Mouse (Mus musculus): ENCODE data around the gene Stx2. TPM values are rescaled to one million over a fixed set of nuclear protein-coding genes. Genes with fewer than 3 reads are reported as not detected.
A peak's percentile ranks its signal among the peaks of the same experiment; 100 is the strongest.
"Not testable (repeated sequence)": the region's sequence is repeated elsewhere in the genome, so short reads cannot be mapped to it uniquely, and the experiment has no call there.

Stx2 gene
- polyA plus RNA-seq, 1 experiment from 2014 or later = 18.0 TPM

DNA sequence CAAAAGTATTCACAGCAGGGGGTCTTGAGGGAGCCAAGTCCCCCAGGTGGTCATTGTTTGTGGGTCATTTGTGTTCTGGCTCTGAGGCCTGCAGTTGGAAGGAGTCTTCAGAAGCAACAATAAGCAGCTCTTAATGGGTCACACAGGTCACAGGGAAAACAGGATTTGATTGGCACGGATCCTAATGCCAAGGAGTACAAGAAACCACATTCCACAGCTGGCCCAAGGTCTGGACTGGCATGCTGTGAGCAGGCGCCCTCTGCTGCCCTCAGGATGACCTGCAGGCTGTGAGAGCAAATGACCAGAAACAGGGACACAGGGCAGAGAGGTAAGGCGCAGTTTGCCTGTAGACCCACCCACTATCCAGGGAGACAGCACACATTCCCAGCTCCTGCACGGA is 32.1 kb downstream of the Stx2 start:
- Histone ChIP-seq H3K9ac (replicated peaks; ENCODE audit: low read depth, low read length) (no peak overlapping the region), H3K9me3 (ENCODE audit: control insufficient read depth, low read length) (no peaks in the 10 kb centered on the region), H3K36me3 (ENCODE audit: control insufficient read depth, insufficient read depth) (no peaks in the 10 kb centered on the region), H3K4me1 (replicated peaks; ENCODE audit: control insufficient read depth, insufficient read depth, low read length) (no peaks in the 10 kb centered on the region), H3K27ac (ENCODE audit: low read length) (no peak overlapping the region), H3K4me3 (replicated peaks; ENCODE audit: low read length) (no peak overlapping the region), H3K27me3 (replicated peaks; ENCODE audit: control insufficient read depth, insufficient read depth, low read length) (no peaks in the 10 kb centered on the region), H3K4me2 (ENCODE audit: low read length) (no peak overlapping the region)
- 10% methylated on average over 4 of the region's 4 CpGs for WGBS
- ATAC-seq = no peak

DNA sequence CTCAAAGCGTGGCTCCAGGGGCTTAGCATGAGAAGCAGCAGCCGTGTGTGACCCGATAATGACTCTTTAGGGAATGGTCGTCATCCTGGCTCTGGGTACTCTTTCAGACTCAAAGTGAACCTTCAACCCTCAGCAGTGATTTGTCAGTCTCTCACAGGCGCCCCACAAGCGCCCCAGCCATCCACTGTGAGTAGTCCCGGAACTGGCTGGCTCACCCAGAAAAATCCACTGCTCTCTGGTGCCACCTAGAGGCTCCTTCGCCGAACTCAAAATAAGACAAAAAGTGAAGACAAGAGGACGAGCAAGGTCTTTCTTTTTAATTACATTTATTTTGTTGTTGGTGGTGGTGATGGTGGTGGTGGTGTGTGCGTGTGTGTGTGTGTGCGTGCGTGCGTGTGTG is 37.1 kb downstream of the Stx2 start:
- WGBS = 17% methylated on average over 14 of the region's 14 CpGs
- H3K4me1 ChIP-seq (replicated peaks; ENCODE audit: control insufficient read depth, insufficient read depth, low read length) = no peaks in the 10 kb centered on the region
- H3K27ac ChIP-seq (ENCODE audit: low read length) = no peak overlapping the region
- no peaks in the 10 kb centered on the region for H3K27me3 ChIP-seq (replicated peaks; ENCODE audit: control insufficient read depth, insufficient read depth, low read length)
- no peak for ATAC-seq
- no peaks in the 10 kb centered on the region for H3K9me3 ChIP-seq (ENCODE audit: control insufficient read depth, low read length)
- no peak overlapping the region for H3K4me3 ChIP-seq (replicated peaks; ENCODE audit: low read length)
- no peak overlapping the region for H3K9ac ChIP-seq (replicated peaks; ENCODE audit: low read depth, low read length)
- H3K4me2 ChIP-seq (ENCODE audit: low read length) = peak overlapping the region; percentile 30
- H3K36me3 ChIP-seq (ENCODE audit: control insufficient read depth, insufficient read depth) = no peaks in the 10 kb centered on the region

DNA sequence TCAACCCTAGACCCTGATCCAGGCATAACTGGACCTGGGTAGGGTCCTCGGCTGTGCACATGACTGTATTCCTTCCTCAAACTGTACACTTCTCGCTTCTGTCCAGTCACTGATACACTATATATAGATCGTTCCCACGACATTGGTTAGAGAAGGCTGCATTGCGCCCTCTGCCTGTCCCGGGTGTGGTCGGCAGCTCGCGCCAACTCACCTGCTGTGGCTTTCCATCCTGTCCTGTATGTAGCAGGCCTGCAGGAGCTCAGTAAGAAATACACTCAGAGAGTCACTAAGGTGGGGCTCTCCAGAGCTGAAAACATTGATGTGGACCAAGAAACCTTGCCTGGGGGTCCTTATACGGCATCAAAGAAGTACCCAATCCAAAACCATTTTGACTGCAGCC is 37.5 kb downstream of the Stx2 start:
- H3K9ac ChIP-seq (replicated peaks; ENCODE audit: low read depth, low read length) = no peak overlapping the region
- H3K36me3 ChIP-seq (ENCODE audit: control insufficient read depth, insufficient read depth) = no peaks in the 10 kb centered on the region
- WGBS = 65% methylated on average over 10 of the region's 10 CpGs
- no peak overlapping the region for H3K27ac ChIP-seq (ENCODE audit: low read length)
- ATAC-seq = no peak
- no peaks in the 10 kb centered on the region for H3K9me3 ChIP-seq (ENCODE audit: control insufficient read depth, low read length)
- H3K27me3 ChIP-seq (replicated peaks; ENCODE audit: control insufficient read depth, insufficient read depth, low read length) = no peaks in the 10 kb centered on the region
- no peaks in the 10 kb centered on the region for H3K4me1 ChIP-seq (replicated peaks; ENCODE audit: control insufficient read depth, insufficient read depth, low read length)
- H3K4me2 ChIP-seq (ENCODE audit: low read length) = peak overlapping the region; percentile 30
- H3K4me3 ChIP-seq (replicated peaks; ENCODE audit: low read length) = no peak overlapping the region

DNA sequence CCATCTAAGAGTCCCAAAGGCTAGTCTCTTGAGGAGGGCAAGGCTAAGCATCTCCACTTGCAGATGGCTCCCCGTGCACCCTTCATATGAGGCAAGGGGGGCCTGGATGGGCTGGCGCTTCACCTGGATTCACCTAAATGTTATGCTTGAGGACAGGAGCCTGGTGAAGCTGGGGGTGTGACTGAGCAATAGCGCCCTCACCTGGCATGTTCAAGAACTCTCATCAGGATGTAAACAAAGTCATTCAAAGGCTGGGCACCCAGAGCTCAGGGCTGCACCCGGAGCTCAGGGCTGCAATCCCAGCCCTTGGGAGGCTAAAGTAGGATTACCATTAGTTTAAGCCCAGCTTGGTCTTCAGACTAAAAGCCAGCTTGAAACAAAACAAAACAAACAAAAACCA is 44.0 kb downstream of the Stx2 start:
- Histone ChIP-seq H3K9ac (replicated peaks; ENCODE audit: low read depth, low read length) (no peak overlapping the region), H3K27me3 (replicated peaks; ENCODE audit: control insufficient read depth, insufficient read depth, low read length) (no peaks in the 10 kb centered on the region), H3K9me3 (ENCODE audit: control insufficient read depth, low read length) (peaks cover 9% of the 10 kb centered on the region), H3K27ac (ENCODE audit: low read length) (no peak overlapping the region), H3K4me3 (replicated peaks; ENCODE audit: low read length) (no peak overlapping the region), H3K4me2 (ENCODE audit: low read length) (no peak overlapping the region), H3K4me1 (replicated peaks; ENCODE audit: control insufficient read depth, insufficient read depth, low read length) (no peaks in the 10 kb centered on the region), H3K36me3 (ENCODE audit: control insufficient read depth, insufficient read depth) (no peaks in the 10 kb centered on the region)
- WGBS = 51% methylated on average over 4 of the region's 4 CpGs
- ATAC-seq = no peak

DNA sequence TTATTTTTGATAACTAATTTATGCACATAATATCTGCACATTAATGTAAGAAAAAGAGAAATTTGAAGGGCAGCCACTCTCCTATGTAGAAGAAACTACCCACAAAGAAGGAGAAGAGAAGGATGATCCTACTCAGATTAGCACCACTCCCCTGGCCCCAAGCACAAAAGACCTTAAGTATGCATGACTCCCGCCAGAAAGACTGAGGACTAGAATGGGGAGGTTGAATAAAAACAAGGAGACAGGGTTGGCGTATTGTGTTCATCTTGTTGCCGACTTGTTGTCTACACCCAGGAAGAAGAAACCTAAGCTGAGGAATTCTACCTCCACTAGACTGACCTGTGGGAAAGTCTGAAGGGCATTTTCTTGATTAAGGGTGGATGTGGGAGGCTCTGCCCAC is 49.5 kb downstream of the Stx2 start:
- Histone ChIP-seq H3K36me3 (ENCODE audit: control insufficient read depth, insufficient read depth) (no peaks in the 10 kb centered on the region), H3K4me3 (replicated peaks; ENCODE audit: low read length) (no peak overlapping the region), H3K27me3 (replicated peaks; ENCODE audit: control insufficient read depth, insufficient read depth, low read length) (no peaks in the 10 kb centered on the region), H3K4me2 (ENCODE audit: low read length) (no peak overlapping the region), H3K9ac (replicated peaks; ENCODE audit: low read depth, low read length) (no peak overlapping the region), H3K27ac (ENCODE audit: low read length) (no peak overlapping the region), H3K9me3 (ENCODE audit: control insufficient read depth, low read length) (peaks cover 9% of the 10 kb centered on the region), H3K4me1 (replicated peaks; ENCODE audit: control insufficient read depth, insufficient read depth, low read length) (no peaks in the 10 kb centered on the region)
- WGBS = 80% methylated on average over 3 of the region's 3 CpGs
- ATAC-seq = no peak

DNA sequence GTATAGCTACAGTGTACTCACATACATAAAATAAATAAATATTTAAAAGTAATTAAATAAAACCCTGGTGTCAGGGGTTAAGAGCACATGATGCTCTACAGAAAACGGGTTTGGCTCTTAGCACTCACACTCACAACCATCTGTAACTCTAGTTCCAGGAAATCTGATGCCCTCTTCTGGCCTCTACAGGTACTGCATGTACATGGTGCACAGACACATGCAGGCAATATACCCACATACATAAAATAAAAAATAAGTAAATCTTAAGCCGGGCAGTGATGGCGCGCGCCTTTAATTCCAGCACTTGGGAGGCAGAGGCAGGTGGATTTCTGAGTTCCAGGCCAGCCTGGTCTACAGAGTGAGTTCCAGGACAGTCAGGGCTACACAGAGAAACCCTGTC is 54.0 kb downstream of the Stx2 start:
- H3K4me2 ChIP-seq (ENCODE audit: low read length); H3K4me3 ChIP-seq (replicated peaks; ENCODE audit: low read length); ATAC-seq; H3K36me3 ChIP-seq (ENCODE audit: control insufficient read depth, insufficient read depth); H3K9ac ChIP-seq (replicated peaks; ENCODE audit: low read depth, low read length); H3K27me3 ChIP-seq (replicated peaks; ENCODE audit: control insufficient read depth, insufficient read depth, low read length); H3K27ac ChIP-seq (ENCODE audit: low read length); H3K9me3 ChIP-seq (ENCODE audit: control insufficient read depth, low read length): not testable (repeated sequence)
- WGBS = 92% methylated on average over 5 of the region's 5 CpGs
- peaks cover 12% of the 10 kb centered on the region for H3K4me1 ChIP-seq (replicated peaks; ENCODE audit: control insufficient read depth, insufficient read depth, low read length)

DNA sequence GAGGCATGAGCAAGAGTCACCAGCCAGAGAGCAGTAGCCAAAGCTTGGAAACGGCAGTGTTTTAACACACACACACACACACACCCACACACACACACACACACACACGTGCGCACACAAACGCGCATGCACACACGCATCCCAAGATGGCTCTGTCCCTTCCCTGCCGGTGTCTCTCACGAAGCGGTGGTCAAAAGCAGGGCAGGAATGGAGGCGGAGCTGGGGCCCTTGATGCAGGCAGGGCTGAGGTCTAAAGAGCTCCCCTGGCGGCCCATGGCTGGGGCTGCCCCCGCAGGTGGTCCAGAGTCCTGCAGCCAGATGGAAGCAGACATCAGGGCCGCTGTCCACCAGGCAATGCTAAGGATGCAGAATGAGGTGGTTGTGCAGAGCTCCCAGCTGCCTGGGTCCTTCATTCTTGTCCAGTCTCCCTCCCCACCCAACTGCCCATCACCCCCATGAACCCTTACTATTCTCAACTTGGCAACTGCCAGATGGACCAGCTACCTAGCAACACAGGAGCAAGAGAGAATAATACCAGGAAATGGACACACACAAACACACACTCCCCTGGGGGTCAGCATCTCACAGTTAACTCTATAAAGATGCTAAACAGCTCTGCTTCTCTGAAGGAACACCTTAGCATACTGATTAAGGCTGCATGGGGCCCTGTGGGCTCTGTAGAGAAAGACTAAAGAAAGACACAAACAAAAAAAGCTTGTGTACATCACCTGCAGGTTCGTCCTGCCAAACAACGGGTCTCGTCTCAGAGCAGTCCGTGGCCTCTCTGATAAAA is 54.9 kb downstream of the Stx2 start, which contains the start of gene Rimbp2:
TSS of gene Rimbp2 (minus strand) at position 209 of the 793 bp plus-strand sequence.
- H3K27ac ChIP-seq (ENCODE audit: low read length) = peak within 1 kb of the TSS; percentile 76
- no peaks in the 10 kb centered on the region for H3K27me3 ChIP-seq (replicated peaks; ENCODE audit: control insufficient read depth, insufficient read depth, low read length)
- WGBS = 6% methylated on average over 16 of the region's 17 CpGs
- H3K36me3 ChIP-seq (ENCODE audit: control insufficient read depth, insufficient read depth) = no peaks in the 10 kb centered on the region
- H3K4me3 ChIP-seq (replicated peaks; ENCODE audit: low read length) = peak within 1 kb of the TSS; percentile 47
- peak within 1 kb of the TSS; percentile 74 for H3K4me2 ChIP-seq (ENCODE audit: low read length)
- peak within 1 kb of the TSS; percentile 68 for H3K9ac ChIP-seq (replicated peaks; ENCODE audit: low read depth, low read length)
- peaks cover 12% of the 10 kb centered on the region for H3K4me1 ChIP-seq (replicated peaks; ENCODE audit: control insufficient read depth, insufficient read depth, low read length)
- peak; percentile 57 for ATAC-seq
- H3K9me3 ChIP-seq (ENCODE audit: control insufficient read depth, low read length) = no peaks in the 10 kb centered on the region; the same call in 1 of the 2 replicates

DNA sequence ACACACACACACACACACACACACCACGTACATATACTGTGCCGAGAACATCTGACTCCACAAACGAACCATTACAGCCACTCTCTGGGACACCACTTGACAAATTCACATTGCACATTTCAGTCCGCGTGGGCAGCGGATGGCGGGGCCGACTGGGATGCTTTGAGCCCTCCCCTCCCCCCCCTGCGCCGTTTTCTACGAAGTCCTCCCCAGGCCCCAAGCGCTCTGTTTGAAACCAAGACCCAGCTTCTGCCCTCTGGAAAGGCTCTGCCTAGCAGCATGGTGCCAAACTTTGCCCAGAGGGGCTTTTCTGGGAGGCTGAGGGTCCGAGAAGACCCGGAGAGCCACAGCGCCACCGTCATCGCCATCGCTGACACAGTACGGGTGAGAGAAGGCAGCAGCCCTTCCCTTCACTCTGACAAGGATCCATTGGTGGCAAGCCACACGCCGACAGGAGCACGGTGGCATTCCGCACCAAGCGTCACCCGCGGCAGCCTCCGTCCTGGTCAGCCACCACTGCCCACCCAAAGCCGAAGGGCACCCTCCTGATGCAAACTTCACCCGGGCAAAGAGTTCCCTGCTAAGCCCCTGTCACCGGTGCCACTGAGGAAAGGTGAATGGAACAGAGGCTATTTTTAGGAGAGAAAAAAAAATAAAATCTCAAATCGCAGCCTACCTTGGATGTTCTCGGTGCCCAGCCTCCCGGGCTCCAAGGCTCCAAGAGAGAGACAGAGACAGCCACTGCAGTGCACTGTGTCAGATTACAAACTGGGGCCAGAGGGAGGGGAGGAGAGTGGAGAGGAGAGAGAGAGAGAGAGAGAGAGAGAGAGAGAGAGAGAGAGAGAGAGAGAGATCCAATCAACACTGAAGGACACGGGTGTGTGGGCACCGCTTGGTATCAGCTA is 55.8 kb downstream of the Stx2 start:
- Histone ChIP-seq H3K9me3 (ENCODE audit: control insufficient read depth, low read length) (no peaks in the 10 kb centered on the region; the same call in 1 of the 2 replicates), H3K4me3 (replicated peaks; ENCODE audit: low read length) (peak overlapping the region; percentile 47), H3K36me3 (ENCODE audit: control insufficient read depth, insufficient read depth) (no peaks in the 10 kb centered on the region), H3K27me3 (replicated peaks; ENCODE audit: control insufficient read depth, insufficient read depth, low read length) (no peaks in the 10 kb centered on the region), H3K27ac (ENCODE audit: low read length) (peak overlapping the region; percentile 76), H3K9ac (replicated peaks; ENCODE audit: low read depth, low read length) (peak overlapping the region; percentile 68), H3K4me1 (replicated peaks; ENCODE audit: control insufficient read depth, insufficient read depth, low read length) (peaks cover 12% of the 10 kb centered on the region), H3K4me2 (ENCODE audit: low read length) (peak overlapping the region; percentile 74)
- under 1% methylated on average over 35 of the region's 35 CpGs for WGBS
- peak; percentile 69 for ATAC-seq

DNA sequence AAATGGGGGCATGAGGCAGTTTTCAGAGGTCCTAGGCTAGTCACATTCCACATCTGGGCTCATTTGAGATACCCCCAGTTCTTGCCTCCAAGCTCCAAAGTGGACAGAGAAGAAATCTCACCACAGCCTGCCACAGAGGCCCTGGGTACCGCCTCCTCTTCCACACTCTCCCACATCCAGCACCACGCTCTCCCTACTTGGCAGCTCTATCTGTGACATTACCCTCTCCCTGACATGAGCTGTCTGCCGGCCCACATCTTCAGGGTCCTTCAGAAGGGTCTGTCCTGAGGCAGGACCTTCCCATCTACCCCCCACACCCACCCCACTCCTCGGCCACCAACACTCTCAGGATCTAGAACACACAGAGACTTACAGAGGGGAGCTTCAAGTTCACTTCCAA is 56.9 kb downstream of the Stx2 start:
- H3K4me3 ChIP-seq (replicated peaks; ENCODE audit: low read length) = peak overlapping the region; percentile 47
- no peaks in the 10 kb centered on the region for H3K27me3 ChIP-seq (replicated peaks; ENCODE audit: control insufficient read depth, insufficient read depth, low read length)
- H3K27ac ChIP-seq (ENCODE audit: low read length) = no peak overlapping the region
- no peak for ATAC-seq
- H3K4me2 ChIP-seq (ENCODE audit: low read length) = peak overlapping the region; percentile 74
- peak overlapping the region; percentile 41; the same call in 1 of the 2 replicates for H3K9ac ChIP-seq (replicated peaks; ENCODE audit: low read depth, low read length)
- 34% methylated on average over 4 of the region's 4 CpGs for WGBS
- no peaks in the 10 kb centered on the region; the same call in 1 of the 2 replicates for H3K9me3 ChIP-seq (ENCODE audit: control insufficient read depth, low read length)
- no peaks in the 10 kb centered on the region for H3K36me3 ChIP-seq (ENCODE audit: control insufficient read depth, insufficient read depth)
- H3K4me1 ChIP-seq (replicated peaks; ENCODE audit: control insufficient read depth, insufficient read depth, low read length) = peaks cover 12% of the 10 kb centered on the region
